ENCODE assay signal across 8 mouse cellular contexts in the genomic region with DNA sequence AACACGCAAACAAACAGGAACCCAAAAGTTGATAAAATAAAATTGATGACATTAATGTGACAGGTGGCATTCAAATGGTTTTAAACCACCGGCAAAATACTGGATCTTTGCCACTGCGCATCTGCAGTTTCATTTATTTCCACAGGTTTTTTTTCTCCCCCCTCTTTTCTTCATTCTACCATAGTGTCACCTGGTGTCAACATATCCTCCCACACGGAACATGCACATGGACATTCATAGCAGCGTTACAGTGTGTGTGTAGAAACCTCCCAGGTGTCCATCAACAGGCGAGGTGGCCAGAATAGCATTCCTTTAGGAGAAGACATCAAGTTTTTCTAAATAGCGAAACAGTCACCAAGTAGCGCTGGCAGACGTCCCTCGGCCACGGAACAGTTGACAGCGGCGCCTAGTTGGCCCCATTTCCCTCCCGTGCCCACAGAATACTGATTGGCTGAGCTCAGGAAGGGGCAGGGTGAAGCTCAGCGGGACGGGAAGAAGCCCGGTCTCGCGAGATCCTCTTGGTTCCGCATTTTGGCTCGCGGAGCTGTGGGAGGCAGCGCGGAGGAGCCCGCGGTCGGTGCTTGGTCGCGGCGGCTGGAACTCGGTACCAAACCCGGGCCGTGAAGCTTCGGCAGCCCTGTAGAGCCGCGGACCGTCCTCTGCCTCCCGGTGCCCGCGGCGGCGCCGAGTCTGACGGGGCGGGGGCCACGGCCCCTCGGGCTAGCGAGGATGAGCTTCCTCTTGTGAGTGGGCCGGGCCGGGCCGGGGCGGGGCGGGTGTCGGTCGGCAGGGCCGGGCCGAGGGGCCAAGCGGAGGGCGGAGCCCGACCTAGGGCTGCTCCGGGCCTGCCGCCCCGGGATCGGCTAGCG. TPM values are rescaled to one million over a fixed set of nuclear protein-coding genes. Genes with fewer than 3 reads are reported as not detected.
DNase-seq lines count a peak whose midpoint lies in the region; ATAC-seq and TF ChIP-seq lines count a peak whose summit lies in the region.

Gene Mthfd2 (minus strand): TSS at position 384 of the 869 bp plus-strand sequence.
Gene Mob1a (plus strand): TSS at position 492 of the 869 bp plus-strand sequence.

- TF ChIP-seq CTCF in E14TG2a.4 (conservative IDR thresholded peaks at IDR 0.05; ENCODE audit: low read length): no peak
- TF ChIP-seq CTCF in heart, postnatal 0 days (IDR thresholded peaks at IDR 0.05; ENCODE audit: low read depth): no peak
- TF ChIP-seq CTCF in testis, adult 2 months (IDR thresholded peaks at IDR 0.05; ENCODE audit: control insufficient read depth, insufficient read depth, insufficient replicate concordance, low read depth, low read length): no peak

- peaks cover 25% of the 10 kb centered on the region for H3K36me3 ChIP-seq in E14TG2a.4 (ENCODE audit: insufficient read depth, low read length)
- H3K36me3 ChIP-seq in forebrain, embryonic 12.5 days (replicated peaks): peaks cover 14% of the 10 kb centered on the region
- H3K36me3 ChIP-seq in heart, postnatal 0 days (replicated peaks; ENCODE audit: control insufficient read depth, insufficient read depth, low read length): peaks cover 11% of the 10 kb centered on the region
- peaks cover 25% of the 10 kb centered on the region for H3K36me3 ChIP-seq in liver, embryonic 16.5 days (ENCODE audit: control insufficient read depth, insufficient read depth)
- H3K36me3 ChIP-seq in neural tube, embryonic 13.5 days: peaks cover 12% of the 10 kb centered on the region
- H3K36me3 ChIP-seq in testis, adult 2 months (ENCODE audit: control insufficient read depth, insufficient read depth, low read length): no peaks in the 10 kb centered on the region; the same call in 1 of the 2 replicates

- H3K4me1 ChIP-seq in E14TG2a.4 (replicated peaks; ENCODE audit: low read depth, low read length): peaks cover 27% of the 10 kb centered on the region
- peaks cover 14% of the 10 kb centered on the region for H3K4me1 ChIP-seq in forebrain, embryonic 12.5 days
- peaks cover 10% of the 10 kb centered on the region; the same call in 1 of the 2 replicates for H3K4me1 ChIP-seq in heart, postnatal 0 days (ENCODE audit: control insufficient read depth, insufficient read depth)
- H3K4me1 ChIP-seq in liver, embryonic 16.5 days (ENCODE audit: control insufficient read depth, low read depth, low read length): peaks cover 20% of the 10 kb centered on the region
- H3K4me1 ChIP-seq in neural tube, embryonic 13.5 days (replicated peaks): peaks cover 33% of the 10 kb centered on the region
- peaks cover 2% of the 10 kb centered on the region for H3K4me1 ChIP-seq in testis, adult 2 months (ENCODE audit: control insufficient read depth, insufficient read depth, low read length)

- no peaks in the 10 kb centered on the region; the same call in 1 of the 2 replicates for H3K27me3 ChIP-seq in E14TG2a.4 (ENCODE audit: insufficient read depth, low read length)
- H3K27me3 ChIP-seq in forebrain, embryonic 12.5 days: no peaks in the 10 kb centered on the region
- no peaks in the 10 kb centered on the region for H3K27me3 ChIP-seq in heart, postnatal 0 days (ENCODE audit: control insufficient read depth, insufficient read depth, low read length)
- H3K27me3 ChIP-seq in liver, embryonic 16.5 days (ENCODE audit: control insufficient read depth, insufficient read depth, low read depth, low read length): no peaks in the 10 kb centered on the region
- H3K27me3 ChIP-seq in neural tube, embryonic 13.5 days: no peaks in the 10 kb centered on the region
- no peaks in the 10 kb centered on the region for H3K27me3 ChIP-seq in testis, adult 2 months (ENCODE audit: control insufficient read depth, insufficient read depth, low read length)

- TF ChIP-seq EP300 in heart, postnatal 0 days (IDR thresholded peaks at IDR 0.05; ENCODE audit: low read depth): peak; percentile 93; the same call in 1 of the 2 replicates

- H3K4me2 ChIP-seq in forebrain, embryonic 12.5 days: peak within 1 kb of the TSS; percentile 78
- H3K4me2 ChIP-seq in heart, postnatal 0 days (ENCODE audit: low read depth, low read length): peak within 1 kb of the TSS; percentile 66
- peak within 1 kb of the TSS; percentile 96 for H3K4me2 ChIP-seq in liver, embryonic 16.5 days (ENCODE audit: low read depth, low read length)
- H3K4me2 ChIP-seq in neural tube, embryonic 13.5 days: peak within 1 kb of the TSS; percentile 85

- ATAC-seq in forebrain, embryonic 12.5 days (ENCODE audit: low FRiP score): peak; percentile 98
- ATAC-seq in heart, postnatal 0 days (ENCODE audit: insufficient read depth, low read depth): peak; percentile 98
- peak; percentile 96 for ATAC-seq in liver, embryonic 16.5 days (ENCODE audit: low read depth)
- ATAC-seq in neural tube, embryonic 13.5 days (ENCODE audit: low read depth): peak; percentile 98

- peak; percentile 96 for DNase-seq in c-Kit-positive CD71-positive TER-119-positive erythroid progenitor cells, embryonic 14.5 days (ENCODE audit: low spot score)
- peak; percentile 97 for DNase-seq in heart, postnatal 0 days (ENCODE audit: low spot score)
- peak; percentile 94 to 97 for DNase-seq in kidney, postnatal 4 days

- H3K9me3 ChIP-seq in E14TG2a.4 (ENCODE audit: low read length): no peaks in the 10 kb centered on the region
- no peaks in the 10 kb centered on the region for H3K9me3 ChIP-seq in forebrain, embryonic 12.5 days
- no peaks in the 10 kb centered on the region for H3K9me3 ChIP-seq in heart, postnatal 0 days (replicated peaks; ENCODE audit: control insufficient read depth, low read length)
- H3K9me3 ChIP-seq in liver, embryonic 16.5 days (replicated peaks; ENCODE audit: control insufficient read depth, low read length): no peaks in the 10 kb centered on the region
- no peaks in the 10 kb centered on the region for H3K9me3 ChIP-seq in neural tube, embryonic 13.5 days

- H3K9ac ChIP-seq in forebrain, embryonic 12.5 days: peak within 1 kb of the TSS; percentile 98
- H3K9ac ChIP-seq in heart, postnatal 0 days (replicated peaks; ENCODE audit: low read depth, low read length): peak within 1 kb of the TSS; percentile 85
- peak within 1 kb of the TSS; percentile 69 for H3K9ac ChIP-seq in liver, embryonic 16.5 days (ENCODE audit: low read depth, low read length)
- peak within 1 kb of the TSS; percentile 98 for H3K9ac ChIP-seq in neural tube, embryonic 13.5 days

- 1% methylated on average over 65 of the region's 65 CpGs for WGBS in forebrain, embryonic 12.5 days
- under 1% methylated on average over 61 of the region's 65 CpGs for WGBS in heart, postnatal 0 days
- WGBS in liver, embryonic 16.5 days (ENCODE audit: insufficient replicate concordance): under 1% methylated on average over 65 of the region's 65 CpGs
- under 1% methylated on average over 62 of the region's 65 CpGs for WGBS in neural tube, embryonic 13.5 days

- peak within 1 kb of the TSS; percentile 93 for H3K27ac ChIP-seq in forebrain, embryonic 12.5 days
- peak within 1 kb of the TSS; percentile 92 for H3K27ac ChIP-seq in heart, postnatal 0 days (ENCODE audit: low read depth)
- peak within 1 kb of the TSS; percentile 96 for H3K27ac ChIP-seq in liver, embryonic 16.5 days (ENCODE audit: low read length)
- peak within 1 kb of the TSS; percentile 94 for H3K27ac ChIP-seq in neural tube, embryonic 13.5 days (replicated peaks)
- peak within 1 kb of the TSS; percentile 82 for H3K27ac ChIP-seq in testis, adult 2 months (ENCODE audit: control insufficient read depth, insufficient read depth, low read depth, low read length)

- H3K4me3 ChIP-seq in E14TG2a.4 (replicated peaks; ENCODE audit: low read length): peak within 1 kb of the TSS; percentile 91
- H3K4me3 ChIP-seq in forebrain, embryonic 12.5 days (replicated peaks): peak within 1 kb of the TSS; percentile 97
- H3K4me3 ChIP-seq in heart, postnatal 0 days (ENCODE audit: low read depth, low read length): peak within 1 kb of the TSS; percentile 88
- peak within 1 kb of the TSS; percentile 74 for H3K4me3 ChIP-seq in liver, embryonic 16.5 days (ENCODE audit: low read depth, low read length)
- peak within 1 kb of the TSS; percentile 89 for H3K4me3 ChIP-seq in neural tube, embryonic 13.5 days
- H3K4me3 ChIP-seq in testis, adult 2 months (ENCODE audit: control insufficient read depth, low read depth, low read length): peak within 1 kb of the TSS; percentile 87

- TF ChIP-seq POLR2A in testis, adult 2 months (IDR thresholded peaks at IDR 0.05; ENCODE audit: control insufficient read depth, low read depth, low read length): peak; percentile 94

RNA-seq across cellular contexts. Expression of gene Mthfd2, which starts in this region (rescaled TPM):
- polyA plus RNA-seq in forebrain, embryonic 12.5 days (2016; fragmentation: Nextera tagmentation; extraction: Ambion mirVana): 35.8 and 37.4 TPM in 2 replicates
- total RNA-seq in heart, postnatal 0 days (2014; rRNA removed; ENCODE audit: low replicate concordance): 3.6 and 4.7 TPM in 2 replicates
- polyA plus RNA-seq in heart, postnatal 0 days (2015; fragmentation: Nextera tagmentation; extraction: Ambion mirVana): 8.5 and 8.9 TPM in 2 replicates
- polyA plus RNA-seq in liver, embryonic 16.5 days (2015; fragmentation: Nextera tagmentation; extraction: Ambion mirVana): 59.6 and 64.3 TPM in 2 replicates
- 27.6 and 27.8 TPM in 2 replicates for polyA plus RNA-seq in neural tube, embryonic 13.5 days (2015; fragmentation: Nextera tagmentation; extraction: Ambion mirVana)
- 13.9 and 15.4 TPM in 2 replicates for polyA plus RNA-seq in testis, adult 2 months (2012; rRNA removed)

RNA-seq across cellular contexts. Expression of gene Mob1a, which starts in this region (rescaled TPM):
- 56.3 and 57.3 TPM in 2 replicates for polyA plus RNA-seq in forebrain, embryonic 12.5 days (2016; fragmentation: Nextera tagmentation; extraction: Ambion mirVana)
- 33.8 and 35.0 TPM in 2 replicates for total RNA-seq in heart, postnatal 0 days (2014; rRNA removed; ENCODE audit: low replicate concordance)
- 15.1 and 15.9 TPM in 2 replicates for polyA plus RNA-seq in heart, postnatal 0 days (2015; fragmentation: Nextera tagmentation; extraction: Ambion mirVana)
- polyA plus RNA-seq in liver, embryonic 16.5 days (2015; fragmentation: Nextera tagmentation; extraction: Ambion mirVana): 31.5 and 32.0 TPM in 2 replicates
- polyA plus RNA-seq in neural tube, embryonic 13.5 days (2015; fragmentation: Nextera tagmentation; extraction: Ambion mirVana): 29.2 and 32.8 TPM in 2 replicates
- polyA plus RNA-seq in testis, adult 2 months (2012; rRNA removed): 9.4 and 12.2 TPM in 2 replicates

Comparison
In these comparisons a context has a peak if more than half of its experiments do, and no peak if none do; other contexts are left out.
1. Peak in every context shown above with its lines: DNase-seq, ATAC-seq, H3K4me3 ChIP-seq and H3K27ac ChIP-seq.